Mouse (Mus musculus) intestine, embryonic 15.5 days (tissue): ENCODE results near the gene Bag5. TPM values are rescaled to one million over a fixed set of nuclear protein-coding genes. Genes with fewer than 3 reads are reported as not detected.
A peak's percentile ranks its signal among the peaks of the same experiment; 100 is the strongest.

ENCODE experiments used
- ATAC-seq: fragments of 200-750 bp; cut with Nextera tagmentation; 2 replicates; pipeline ENCODE4 v1.8.0; 2017; ENCODE audit warnings: moderate TSS enrichment, moderate library complexity
- H3K27ac ChIP-seq: fragments of 300-500 bp; sonication (generic); 2 replicates; pipeline ENCODE4 v1.5.1; 2015; ENCODE audit warnings: mild to moderate bottlenecking, inconsistent platforms
- H3K27me3 ChIP-seq: fragments of 300-500 bp; sonication (generic); replicated peaks from 2 replicates; pipeline ENCODE4 v1.6.1; 2015; ENCODE audit warnings: inconsistent platforms
- H3K36me3 ChIP-seq: fragments of 300-500 bp; sonication (generic); 2 replicates; pipeline ENCODE4 v1.6.1; 2015; ENCODE audit warnings: inconsistent platforms
- H3K4me1 ChIP-seq: fragments of 300-500 bp; sonication (generic); replicated peaks from 2 replicates; pipeline ENCODE4 v1.6.1; 2015; ENCODE audit warnings: inconsistent platforms
- H3K4me2 ChIP-seq: fragments of 300-500 bp; sonication (generic); replicated peaks from 2 replicates; pipeline ENCODE4 v1.6.1; 2015; ENCODE audit warnings: mild to moderate bottlenecking, inconsistent platforms
- H3K4me3 ChIP-seq: fragments of 300-500 bp; sonication (generic); replicated peaks from 2 replicates; pipeline ENCODE4 v1.5.1; 2015; ENCODE audit warnings: inconsistent platforms
- H3K9ac ChIP-seq: fragments of 300-500 bp; sonication (generic); 2 replicates; pipeline ENCODE4 v1.6.1; 2015; ENCODE audit warnings: inconsistent platforms
- H3K9me3 ChIP-seq: fragments of 300-500 bp; sonication (generic); 2 replicates; pipeline ENCODE4 v1.6.1; 2016; ENCODE audit warnings: inconsistent platforms
- WGBS: fragments of 180-500 bp; shearing (Covaris S2); methylation state at CpG from one replicate; pipeline ENCODE4 v1.1.7; 2015; 5-methylcytosine and 5-hydroxymethylcytosine counted together
- polyA plus RNA-seq: library from polyadenylated mRNA; unstranded; fragments of >200 nt; fragmentation: Nextera tagmentation; extraction: Ambion mirVana; gene quantifications from 2 replicates; pipeline ENCODE4 v1.2.1, GENCODE M21; 2015

Gene Bag5
- polyA plus RNA-seq, 1 experiment from 2014 or later = 48.7 TPM

- H3K4me2 ChIP-seq = no peak overlapping the region
- 83% methylated on average over 10 of the region's 10 CpGs for WGBS
- H3K9ac ChIP-seq = no peak overlapping the region
- H3K4me3 ChIP-seq = no peak overlapping the region
- no peak for ATAC-seq
- peaks cover 18% of the 10 kb centered on the region for H3K4me1 ChIP-seq
- H3K9me3 ChIP-seq = no peaks in the 10 kb centered on the region
- H3K36me3 ChIP-seq = peaks cover 14% of the 10 kb centered on the region
- no peaks in the 10 kb centered on the region for H3K27me3 ChIP-seq
- no peak overlapping the region for H3K27ac ChIP-seq
Observed at GRCm38 (mm10) chr12:111710091-111710490, 3.0 kb downstream of the Bag5 start.

- H3K27ac ChIP-seq = no peak overlapping the region
- WGBS = 68% methylated on average over 4 of the region's 4 CpGs
Observed at GRCm38 (mm10) chr12:111708181-111708580, 4.9 kb downstream of the Bag5 start.

GRCm38 (mm10) chr12:111705186-111705973 lies 7.7 kb downstream of the Bag5 start:
- H3K9ac ChIP-seq = no peak overlapping the region
- H3K9me3 ChIP-seq = no peaks in the 10 kb centered on the region
- no peak overlapping the region for H3K4me2 ChIP-seq
- 41% methylated on average over 15 of the region's 15 CpGs for WGBS
- peaks cover 18% of the 10 kb centered on the region for H3K4me1 ChIP-seq
- H3K4me3 ChIP-seq = no peak overlapping the region
- H3K27ac ChIP-seq = peak overlapping the region; percentile 34; the same call in 1 of the 2 replicates
- ATAC-seq = peak; percentile 31; the same call in 1 of the 2 replicates
- no peaks in the 10 kb centered on the region for H3K27me3 ChIP-seq
- H3K36me3 ChIP-seq = peaks cover 9% of the 10 kb centered on the region

More at GRCm38 (mm10) chr12:111708181-111708580, 4.9 kb downstream of the Bag5 start:
- peaks cover 26% of the 10 kb centered on the region for H3K4me1 ChIP-seq
- H3K4me3 ChIP-seq = no peak overlapping the region
- H3K9ac ChIP-seq = no peak overlapping the region
- peaks cover 14% of the 10 kb centered on the region for H3K36me3 ChIP-seq
- ATAC-seq = no peak
- H3K4me2 ChIP-seq = no peak overlapping the region
- H3K9me3 ChIP-seq = no peaks in the 10 kb centered on the region
- H3K27me3 ChIP-seq = no peaks in the 10 kb centered on the region

- Histone ChIP-seq H3K9ac (no peak overlapping the region), H3K9me3 (no peaks in the 10 kb centered on the region), H3K36me3 (0 out of 2 replicates have a peak, but pooled peaks cover 3% of the 10 kb centered on the region), H3K4me3 (no peak overlapping the region), H3K27ac (peak overlapping the region; percentile 34), H3K4me1 (peaks cover 18% of the 10 kb centered on the region), H3K27me3 (no peaks in the 10 kb centered on the region), H3K4me2 (no peak overlapping the region; the same call in 1 of the 2 replicates)
- peak; percentile 69 for ATAC-seq
- 31% methylated on average over 9 of the region's 9 CpGs for WGBS
Observed at GRCm38 (mm10) chr12:111704609-111705008, 8.4 kb downstream of the Bag5 start.

- 75% methylated on average over 3 of the region's 3 CpGs for WGBS
- ATAC-seq = no peak
- Histone ChIP-seq H3K4me1 (peaks cover 20% of the 10 kb centered on the region), H3K9me3 (no peaks in the 10 kb centered on the region), H3K27me3 (no peaks in the 10 kb centered on the region), H3K4me3 (no peak overlapping the region), H3K36me3 (0 out of 2 replicates have a peak, but pooled peaks cover 3% of the 10 kb centered on the region), H3K4me2 (no peak overlapping the region), H3K9ac (no peak overlapping the region), H3K27ac (no peak overlapping the region)
Observed at GRCm38 (mm10) chr12:111703301-111703700, 9.8 kb downstream of the Bag5 start.

- peaks cover 26% of the 10 kb centered on the region for H3K4me1 ChIP-seq
- WGBS = 55% methylated on average over 9 of the region's 9 CpGs
- no peak overlapping the region for H3K4me2 ChIP-seq
- no peaks in the 10 kb centered on the region for H3K9me3 ChIP-seq
- ATAC-seq = no peak
- H3K27ac ChIP-seq = no peak overlapping the region
- H3K36me3 ChIP-seq = no peaks in the 10 kb centered on the region
- H3K4me3 ChIP-seq = no peak overlapping the region
- no peak overlapping the region for H3K9ac ChIP-seq
- H3K27me3 ChIP-seq = no peaks in the 10 kb centered on the region
Observed at GRCm38 (mm10) chr12:111700920-111701458, 12.1 kb downstream of the Bag5 start.

GRCm38 (mm10) chr12:111699542-111699941 lies 13.5 kb downstream of the Bag5 start:
- Histone ChIP-seq H3K4me3 (no peak overlapping the region), H3K9ac (no peak overlapping the region), H3K4me1 (peaks cover 22% of the 10 kb centered on the region), H3K36me3 (no peaks in the 10 kb centered on the region), H3K9me3 (no peaks in the 10 kb centered on the region), H3K4me2 (no peak overlapping the region), H3K27ac (no peak overlapping the region), H3K27me3 (no peaks in the 10 kb centered on the region)
- ATAC-seq = no peak
- WGBS = 73% methylated on average over 4 of the region's 4 CpGs

- no peak overlapping the region for H3K9ac ChIP-seq
- H3K4me3 ChIP-seq = no peak overlapping the region
- H3K27me3 ChIP-seq = no peaks in the 10 kb centered on the region
- H3K27ac ChIP-seq = no peak overlapping the region
- H3K4me1 ChIP-seq = peaks cover 28% of the 10 kb centered on the region
- no peaks in the 10 kb centered on the region for H3K36me3 ChIP-seq
- no peaks in the 10 kb centered on the region for H3K9me3 ChIP-seq
- WGBS = 79% methylated on average over 6 of the region's 6 CpGs
- ATAC-seq = no peak
- H3K4me2 ChIP-seq = no peak overlapping the region
Observed at GRCm38 (mm10) chr12:111698346-111698913, 14.6 kb downstream of the Bag5 start.

GRCm38 (mm10) chr12:111697708-111698107 lies 15.3 kb downstream of the Bag5 start:
- Histone ChIP-seq H3K4me1 (peaks cover 35% of the 10 kb centered on the region), H3K4me3 (no peak overlapping the region), H3K4me2 (0 out of 2 replicates have a peak overlapping the region, but pooled peaks have one; percentile 0), H3K27ac (no peak overlapping the region), H3K9ac (no peak overlapping the region), H3K27me3 (no peaks in the 10 kb centered on the region), H3K9me3 (no peaks in the 10 kb centered on the region), H3K36me3 (no peaks in the 10 kb centered on the region)
- ATAC-seq = peak; percentile 35
- 54% methylated on average over 4 of the region's 4 CpGs for WGBS

GRCm38 (mm10) chr12:111696239-111696638 lies 16.8 kb downstream of the Bag5 start:
- Histone ChIP-seq H3K36me3 (no peaks in the 10 kb centered on the region), H3K4me2 (no peak overlapping the region), H3K9ac (0 out of 2 replicates have a peak overlapping the region, but pooled peaks have one; percentile 8), H3K4me1 (peaks cover 48% of the 10 kb centered on the region), H3K9me3 (no peaks in the 10 kb centered on the region), H3K4me3 (no peak overlapping the region), H3K27me3 (no peaks in the 10 kb centered on the region), H3K27ac (peak overlapping the region; percentile 27; the same call in 1 of the 2 replicates)
- ATAC-seq = peak; percentile 10; the same call in 1 of the 2 replicates
- WGBS = 39% methylated on average over 6 of the region's 6 CpGs

- no peak overlapping the region for H3K4me3 ChIP-seq
- H3K36me3 ChIP-seq = no peaks in the 10 kb centered on the region
- H3K9me3 ChIP-seq = no peaks in the 10 kb centered on the region
- ATAC-seq = no peak
- peaks cover 54% of the 10 kb centered on the region for H3K4me1 ChIP-seq
- peak overlapping the region; percentile 34; the same call in 1 of the 2 replicates for H3K9ac ChIP-seq
- WGBS = 64% methylated on average over 12 of the region's 13 CpGs
- no peaks in the 10 kb centered on the region for H3K27me3 ChIP-seq
- no peak overlapping the region for H3K4me2 ChIP-seq
- H3K27ac ChIP-seq = peak overlapping the region; percentile 79; the same call in 1 of the 2 replicates
Observed at GRCm38 (mm10) chr12:111694880-111695804, 17.9 kb downstream of the Bag5 start.
